ENCODE assay signal across 24 mouse cellular contexts in genomic region chr8:45587011-45587410, GRCm38 (mm10).
DNase-seq lines count a peak whose midpoint lies in the region; ATAC-seq and TF ChIP-seq lines count a peak whose summit lies in the region.
"Had no signal": no experiment of that assay in that cellular context is flagged by ENCODE, and none has a peak within 500 bp of the region (broad histone marks: within the 10 kb centered on the region; RNA-seq: fewer than 3 reads in every experiment).

No protein-coding gene starts in this region.

- intact Hi-C loops in left cerebral cortex, postnatal 4 days (cut with DNase I) = no loop called here

- no peaks in the 10 kb centered on the region for H3K27me3 ChIP-seq in intestine, postnatal 0 days (replicated peaks; ENCODE audit: control insufficient read depth, insufficient read depth, low read length)
- H3K27me3 ChIP-seq: heart, embryonic 13.5 days; intestine, embryonic 15.5 days; stomach, embryonic 15.5 days had no signal

- WGBS in intestine, postnatal 0 days = 93% methylated on average over 9 of the region's 9 CpGs

- no peak overlapping the region for H3K4me3 ChIP-seq in intestine, postnatal 0 days (ENCODE audit: low read depth, low read length)
- H3K4me3 ChIP-seq: forebrain, embryonic 10.5 days; heart, embryonic 13.5 days; intestine, embryonic 15.5 days; stomach, embryonic 15.5 days had no signal

- no peaks in the 10 kb centered on the region; the same call in 1 of the 2 replicates for H3K4me1 ChIP-seq in intestine, postnatal 0 days (replicated peaks; ENCODE audit: control insufficient read depth, insufficient read depth, low read length)
- H3K4me1 ChIP-seq: stomach, embryonic 15.5 days had no signal

- ATAC-seq in intestine, postnatal 0 days = no peak
- ATAC-seq: forebrain, postnatal 0 days; intestine, embryonic 15.5 days; lung, postnatal 0 days had no signal

- H3K36me3 ChIP-seq in intestine, postnatal 0 days (ENCODE audit: control insufficient read depth, insufficient read depth) = no peaks in the 10 kb centered on the region
- H3K36me3 ChIP-seq: forebrain, embryonic 10.5 days; heart, embryonic 13.5 days; intestine, embryonic 15.5 days; stomach, embryonic 15.5 days had no signal

- no peak overlapping the region for H3K4me2 ChIP-seq in intestine, postnatal 0 days (replicated peaks; ENCODE audit: low read depth)
- H3K4me2 ChIP-seq: heart, embryonic 13.5 days; intestine, embryonic 15.5 days; stomach, embryonic 15.5 days had no signal

- H3K27ac ChIP-seq in intestine, postnatal 0 days (ENCODE audit: low read depth, low read length) = no peak overlapping the region
- H3K27ac ChIP-seq: forebrain, embryonic 10.5 days; intestine, embryonic 15.5 days; stomach, embryonic 15.5 days had no signal

- no peaks in the 10 kb centered on the region for H3K9me3 ChIP-seq in intestine, postnatal 0 days (ENCODE audit: control insufficient read depth)
- H3K9me3 ChIP-seq: forebrain, embryonic 10.5 days; heart, embryonic 13.5 days; intestine, embryonic 15.5 days; stomach, embryonic 15.5 days had no signal

- H3K9ac ChIP-seq in intestine, postnatal 0 days (ENCODE audit: low read depth, low read length) = no peak overlapping the region
- H3K9ac ChIP-seq: forebrain, postnatal 0 days; heart, embryonic 13.5 days; intestine, embryonic 15.5 days; stomach, embryonic 15.5 days had no signal

- TF ChIP-seq CTCF in intestine, postnatal 0 days (IDR thresholded peaks at IDR 0.05; ENCODE audit: low read depth) = no peak

- peak; percentile 43 to 55 for DNase-seq in frontal cortex, postnatal 36 days (ENCODE audit: low spot score in 2 of 2)
- no peak for DNase-seq in frontal cortex, postnatal 25 days (ENCODE audit: low spot score in 2 of 2)
- peak; percentile 51 to 56 for DNase-seq in left cerebral cortex, adult 18-20 months (ENCODE audit: low spot score in 2 of 2)
- DNase-seq in left cerebral cortex, postnatal 4 days = no peak
- DNase-seq in right cerebral cortex, adult 18-20 months = peak; percentile 67
- no peak for DNase-seq in right cerebral cortex, postnatal 10 days (ENCODE audit: low spot score in 2 of 2)
- DNase-seq in layer of hippocampus, adult 9-10 months (ENCODE audit: low spot score) = peak; percentile 6
- DNase-seq: adrenal gland, postnatal 25 days; cerebellum, adult 11-12 months; cerebellum, postnatal 14 days; embryo, embryonic 11 days; forebrain, postnatal 0 days; gastrocnemius, postnatal 10 days; heart, postnatal 36 days; kidney, postnatal 4 days; liver; retina, postnatal 1 day; thymus, adult 18-20 months had no signal

Comparison
In these comparisons a context has a peak if more than half of its experiments do, and no peak if none do; other contexts are left out.
1. DNase-seq: peak in frontal cortex, postnatal 36 days (2 of 2), left cerebral cortex, adult 18-20 months (2 of 2), right cerebral cortex, adult 18-20 months (single experiment) and layer of hippocampus, adult 9-10 months (single experiment); none in frontal cortex, postnatal 25 days (0 of 2), left cerebral cortex, postnatal 4 days (single experiment) and right cerebral cortex, postnatal 10 days (0 of 2).